Mouse (Mus musculus) liver, embryonic 14.5 days (tissue): ENCODE results near the gene Fsd2.

Experiments
- CTCF ChIP-seq: IDR thresholded peaks from 2 replicates; pipeline ENCODE4 v1.5.1; 2016; ENCODE audit warnings: antibody characterized with exemption, low read depth, control low read depth
- EP300 ChIP-seq: IDR thresholded peaks from 2 replicates; pipeline ENCODE4 v1.6.1; 2016; ENCODE audit warnings: antibody characterized with exemption, low read depth

DNA sequence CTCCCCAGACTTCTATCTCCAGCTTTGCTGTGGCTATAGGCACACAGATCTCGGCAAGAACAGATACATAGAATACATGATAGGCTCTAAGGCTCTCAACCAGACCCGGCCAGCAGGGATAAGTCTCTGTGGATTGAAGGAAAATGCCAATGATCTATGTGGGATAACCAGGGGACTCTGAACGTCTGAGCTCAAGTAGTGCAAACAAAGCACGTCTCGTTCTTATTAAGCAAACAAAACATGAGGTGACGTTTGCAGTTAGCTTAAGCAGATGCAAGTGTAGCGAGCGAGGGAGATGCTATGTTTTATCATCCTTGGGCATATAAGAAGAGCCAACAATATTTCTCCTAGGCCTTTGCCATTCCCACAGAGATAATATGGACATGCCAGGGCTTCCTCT, 23.8 kb downstream of the Fsd2 start:
- TF ChIP-seq CTCF (no peak), EP300 (no peak)
